Mouse (Mus musculus) cerebellum, postnatal 36 days (tissue): ENCODE results near the gene Ywhah.

Experiments used
- DNase-seq, 2 experiments: peaks; one replicate each; pipeline ENCODE4 v3.0.0; 2021 to 2022; ENCODE audit warnings: mixed read lengths in 2 of 2

Ywhah gene

GRCm38 (mm10) chr5:33018561-33019425, at the start of gene Ywhah:
Ywhah (plus strand) TSS chr5:33018816.
- peak; percentile 98 for DNase-seq

GRCm38 (mm10) chr5:32976541-32976940, 42.1 kb upstream of the Ywhah start:
- DNase-seq, result no peak

- DNase-seq, result no peak
These were observed 41.4 kb upstream of the Ywhah start for GRCm38 (mm10) chr5:32977179-32977578.

- DNase-seq, result no peak
These were observed 33.2 kb upstream of the Ywhah start for GRCm38 (mm10) chr5:32985379-32985778.

GRCm38 (mm10) chr5:32987873-32988272, 30.7 kb upstream of the Ywhah start:
- DNase-seq, result no peak

GRCm38 (mm10) chr5:32989959-32990640, 28.5 kb upstream of the Ywhah start:
- DNase-seq, result no peak

- peak; percentile 59 to 69 for DNase-seq
These were observed 27.5 kb upstream of the Ywhah start for GRCm38 (mm10) chr5:32991152-32991551.

GRCm38 (mm10) chr5:32994471-32994870, 24.1 kb upstream of the Ywhah start:
- no peak for DNase-seq

GRCm38 (mm10) chr5:32995756-32996155, 22.9 kb upstream of the Ywhah start:
- DNase-seq, result no peak

GRCm38 (mm10) chr5:32996560-32996959, 22.1 kb upstream of the Ywhah start:
- no peak for DNase-seq

GRCm38 (mm10) chr5:32997686-32998085, 20.9 kb upstream of the Ywhah start:
- no peak for DNase-seq

- no peak for DNase-seq
These were observed 19.8 kb upstream of the Ywhah start for GRCm38 (mm10) chr5:32998783-32999182.

GRCm38 (mm10) chr5:33001111-33001510, 17.5 kb upstream of the Ywhah start:
- no peak for DNase-seq

- DNase-seq, result no peak
These were observed 15.8 kb upstream of the Ywhah start for GRCm38 (mm10) chr5:33002781-33003180.

- DNase-seq, result no peak
These were observed 15.1 kb upstream of the Ywhah start for GRCm38 (mm10) chr5:33003500-33003899.

GRCm38 (mm10) chr5:33004110-33004509, 14.5 kb upstream of the Ywhah start:
- no peak for DNase-seq

- no peak for DNase-seq
These were observed 13.0 kb upstream of the Ywhah start for GRCm38 (mm10) chr5:33005442-33006145.

GRCm38 (mm10) chr5:33006670-33007069, 11.9 kb upstream of the Ywhah start:
- DNase-seq, result no peak

- no peak for DNase-seq
These were observed 11.2 kb upstream of the Ywhah start for GRCm38 (mm10) chr5:33007371-33007770.

- no peak for DNase-seq
These were observed 9.3 kb upstream of the Ywhah start for GRCm38 (mm10) chr5:33009301-33009700.

- DNase-seq, result peak in 1 of 2 experiments; percentile 30
These were observed 8.5 kb upstream of the Ywhah start for GRCm38 (mm10) chr5:33009818-33010812.
